Mouse (Mus musculus): Measurements from ENCODE around the gene Rps13. TPM values are rescaled to one million over a fixed set of nuclear protein-coding genes. Genes with fewer than 3 reads are reported as not detected.

Rps13 gene
- polyA plus RNA-seq (2012; rRNA removed), result 89.4 and 134 TPM in 2 replicates

GRCm38 (mm10) chr7:116333713-116334668, at the start of gene Rps13:
Gene Rps13, minus strand, starts transcription at chr7:116334195.

GRCm38 (mm10) chr7:116307871-116308631, 25.9 kb downstream of the Rps13 start, which contains the start of gene Plekha7:
Gene Plekha7, minus strand, starts transcription at chr7:116308376.

Other genes with a start within 250 kb of the Rps13 start
- 0.13 and 0.38 TPM in 2 replicates for gene Gm4353, start 249.6 kb downstream of the Rps13 start, polyA plus RNA-seq (2012; rRNA removed)
- 38.5 and 45.1 TPM in 2 replicates for gene Plekha7, start 25.8 kb downstream of the Rps13 start, polyA plus RNA-seq (2012; rRNA removed)
- 1.3 and 2.0 TPM in 2 replicates for gene Pik3c2a, start 109.3 kb upstream of the Rps13 start, polyA plus RNA-seq (2012; rRNA removed)
- 0.73 and 1.5 TPM in 2 replicates for gene Nucb2, start 170.2 kb upstream of the Rps13 start, polyA plus RNA-seq (2012; rRNA removed)

All from colon, adult 2 months (tissue).